Mouse (Mus musculus): ENCODE measurements around the gene Ccdc85b. TPM values are rescaled to one million over a fixed set of nuclear protein-coding genes. Genes with fewer than 3 reads are reported as not detected.

Ccdc85b gene
- total and polyA plus RNA-seq, 2 experiments from 2014 or later, result 16.0 to 18.5 TPM

DNA sequence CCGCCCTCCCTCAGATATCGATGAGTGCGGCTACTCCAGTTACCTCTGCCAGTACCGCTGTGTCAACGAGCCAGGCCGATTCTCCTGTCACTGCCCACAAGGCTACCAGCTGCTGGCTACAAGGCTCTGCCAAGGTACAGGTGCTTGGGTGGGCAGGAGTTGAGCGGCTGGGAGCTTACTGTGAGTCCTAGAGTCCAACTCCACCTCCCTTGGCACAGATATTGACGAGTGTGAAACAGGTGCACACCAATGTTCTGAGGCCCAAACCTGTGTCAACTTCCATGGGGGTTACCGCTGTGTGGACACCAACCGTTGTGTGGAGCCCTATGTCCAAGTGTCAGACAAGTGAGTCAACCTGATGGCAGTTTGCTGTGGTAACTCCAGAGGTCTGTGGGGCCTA is 22.3 kb upstream of the Ccdc85b start:
- Histone ChIP-seq H3K9ac (replicated peaks; ENCODE audit: low read length) (no peak overlapping the region), H3K27ac (no peak overlapping the region), H3K9me3 (ENCODE audit: low read length) (no peaks in the 10 kb centered on the region), H3K4me1 (ENCODE audit: insufficient read depth, low read length) (peaks cover 7% of the 10 kb centered on the region), H3K27me3 (ENCODE audit: insufficient read depth, low read length) (no peaks in the 10 kb centered on the region), H3K4me2 (ENCODE audit: low read depth, low read length) (no peak overlapping the region), H3K36me3 (ENCODE audit: insufficient read depth, low read length) (peaks cover 22% of the 10 kb centered on the region), H3K4me3 (ENCODE audit: low read length) (no peak overlapping the region)
- ATAC-seq (no peak), DNase-seq (ENCODE audit: low spot score) (no peak)
- no peak for TF ChIP-seq CTCF (IDR thresholded peaks at IDR 0.05; ENCODE audit: low read depth)
- 89% methylated on average over 10 of the region's 10 CpGs for WGBS

- Histone ChIP-seq H3K27ac (no peak overlapping the region), H3K9me3 (ENCODE audit: low read length) (no peaks in the 10 kb centered on the region), H3K27me3 (ENCODE audit: insufficient read depth, low read length) (no peaks in the 10 kb centered on the region), H3K9ac (replicated peaks; ENCODE audit: low read length) (no peak overlapping the region), H3K4me2 (ENCODE audit: low read depth, low read length) (no peak overlapping the region), H3K36me3 (ENCODE audit: insufficient read depth, low read length) (peaks cover 7% of the 10 kb centered on the region), H3K4me3 (ENCODE audit: low read length) (no peak overlapping the region), H3K4me1 (ENCODE audit: insufficient read depth, low read length) (peaks cover 7% of the 10 kb centered on the region)
- no peak for DNase-seq (ENCODE audit: low spot score)
- ATAC-seq, result no peak
- 89% methylated on average over 18 of the region's 18 CpGs for WGBS
- no peak for TF ChIP-seq CTCF (IDR thresholded peaks at IDR 0.05; ENCODE audit: low read depth)
Measured at GRCm38 (mm10) chr19:5477668-5478300, 20.1 kb upstream of the Ccdc85b start.

GRCm38 (mm10) chr19:5477004-5477667 is 19.4 kb upstream of the Ccdc85b start:
- no peaks in the 10 kb centered on the region for H3K9me3 ChIP-seq (ENCODE audit: low read length)
- peaks cover under 1% of the 10 kb centered on the region; the same call in 1 of the 2 replicates for H3K36me3 ChIP-seq (ENCODE audit: insufficient read depth, low read length)
- ATAC-seq (no peak), DNase-seq (ENCODE audit: low spot score) (no peak)
- TF ChIP-seq CTCF (IDR thresholded peaks at IDR 0.05; ENCODE audit: low read depth), result no peak
- no peak overlapping the region for H3K4me3 ChIP-seq (ENCODE audit: low read length)
- 83% methylated on average over 10 of the region's 10 CpGs for WGBS
- no peak overlapping the region for H3K9ac ChIP-seq (replicated peaks; ENCODE audit: low read length)
- no peak overlapping the region for H3K4me2 ChIP-seq (ENCODE audit: low read depth, low read length)
- no peak overlapping the region for H3K27ac ChIP-seq
- H3K27me3 ChIP-seq (ENCODE audit: insufficient read depth, low read length), result no peaks in the 10 kb centered on the region
- peaks cover 7% of the 10 kb centered on the region for H3K4me1 ChIP-seq (ENCODE audit: insufficient read depth, low read length)

GRCm38 (mm10) chr19:5475069-5475714 is 17.5 kb upstream of the Ccdc85b start:
- Histone ChIP-seq H3K9me3 (ENCODE audit: low read length) (no peaks in the 10 kb centered on the region), H3K4me2 (ENCODE audit: low read depth, low read length) (peak overlapping the region; percentile 97), H3K27ac (peak overlapping the region; percentile 72), H3K4me1 (ENCODE audit: insufficient read depth, low read length) (peaks cover 7% of the 10 kb centered on the region), H3K27me3 (ENCODE audit: insufficient read depth, low read length) (no peaks in the 10 kb centered on the region), H3K9ac (replicated peaks; ENCODE audit: low read length) (peak overlapping the region; percentile 78), H3K4me3 (ENCODE audit: low read length) (peak overlapping the region; percentile 57), H3K36me3 (ENCODE audit: insufficient read depth, low read length) (no peaks in the 10 kb centered on the region; the same call in 1 of the 2 replicates)
- DNase-seq (ENCODE audit: low spot score) (no peak), ATAC-seq (peak; percentile 33; the same call in 1 of the 2 replicates)
- TF ChIP-seq CTCF (IDR thresholded peaks at IDR 0.05; ENCODE audit: low read depth), result no peak
- WGBS, result 10% methylated on average over 12 of the region's 13 CpGs

DNA sequence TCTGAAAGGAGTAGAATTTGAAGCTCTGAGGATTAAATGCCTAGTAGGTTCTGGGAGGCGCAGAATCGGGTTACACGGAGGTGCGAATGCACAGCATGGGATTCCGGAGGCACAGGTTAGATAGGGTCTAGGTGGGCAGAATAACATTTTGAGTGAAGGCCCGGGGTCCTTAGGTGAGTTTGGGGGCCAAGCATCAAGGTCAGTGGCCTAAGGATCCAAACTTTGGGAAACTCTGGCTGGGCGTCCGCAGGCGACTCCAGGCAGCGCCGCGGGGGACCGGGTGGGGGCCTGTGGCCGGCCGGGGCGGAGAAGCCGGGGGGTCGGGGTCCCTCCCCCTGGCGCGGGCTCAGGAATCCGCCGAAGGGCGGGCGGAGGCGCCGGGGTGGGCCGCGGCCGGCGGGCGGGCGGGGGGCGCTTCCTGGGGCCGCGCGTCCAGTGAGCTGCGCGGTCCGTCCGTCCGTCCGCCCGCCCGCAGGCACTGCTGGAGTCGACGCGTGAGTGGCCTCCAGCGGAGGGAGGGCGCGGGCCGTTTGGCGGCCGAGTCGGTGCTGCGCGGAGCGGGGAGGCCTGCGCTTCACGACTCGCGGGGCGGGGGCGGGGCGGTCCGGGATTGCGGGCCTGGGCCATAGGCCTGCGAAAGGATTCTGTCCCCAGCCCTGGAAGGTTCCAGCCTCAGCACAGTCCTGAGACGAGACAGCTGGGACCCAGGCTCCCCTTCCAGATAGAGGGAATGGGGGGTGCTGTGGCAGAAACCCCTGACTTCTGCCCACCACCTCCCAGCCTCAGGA is 16.8 kb upstream of the Ccdc85b start:
- peak overlapping the region; percentile 57 for H3K4me3 ChIP-seq (ENCODE audit: low read length)
- TF ChIP-seq CTCF (IDR thresholded peaks at IDR 0.05; ENCODE audit: low read depth), result no peak
- H3K27ac ChIP-seq, result peak overlapping the region; percentile 72
- no peaks in the 10 kb centered on the region for H3K27me3 ChIP-seq (ENCODE audit: insufficient read depth, low read length)
- 1% methylated on average over 65 of the region's 68 CpGs for WGBS
- H3K36me3 ChIP-seq (ENCODE audit: insufficient read depth, low read length), result no peaks in the 10 kb centered on the region; the same call in 1 of the 2 replicates
- H3K9me3 ChIP-seq (ENCODE audit: low read length), result no peaks in the 10 kb centered on the region
- ATAC-seq (peak; percentile 76), DNase-seq (ENCODE audit: low spot score) (peak; percentile 63)
- H3K9ac ChIP-seq (replicated peaks; ENCODE audit: low read length), result peak overlapping the region; percentile 78
- H3K4me2 ChIP-seq (ENCODE audit: low read depth, low read length), result peak overlapping the region; percentile 97
- peaks cover 7% of the 10 kb centered on the region for H3K4me1 ChIP-seq (ENCODE audit: insufficient read depth, low read length)

DNA sequence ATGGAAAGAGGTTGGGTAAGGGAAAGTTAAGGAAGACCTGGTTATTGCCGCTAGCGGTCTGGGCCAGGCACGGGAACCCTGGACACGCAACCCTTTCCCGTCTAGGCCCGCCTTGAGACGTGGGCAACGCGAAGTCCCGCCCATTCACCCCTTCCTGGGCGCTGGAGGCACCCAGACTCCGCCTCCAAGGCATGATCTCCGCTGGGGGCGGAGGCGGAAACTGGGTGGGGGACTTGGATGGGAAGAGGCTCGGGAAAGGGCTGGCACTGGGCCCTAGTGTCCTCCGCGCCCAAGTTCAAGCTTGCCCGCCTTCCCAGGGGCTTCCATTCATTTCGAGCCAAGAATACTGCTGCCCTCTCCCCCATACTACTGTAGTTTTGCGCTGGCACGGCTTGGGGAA is 16.0 kb upstream of the Ccdc85b start, which contains the start of gene Efemp2:
Gene Efemp2, plus strand, starts transcription at position 235 of the 400 bp plus-strand sequence.
- H3K36me3 ChIP-seq (ENCODE audit: insufficient read depth, low read length), result no peaks in the 10 kb centered on the region; the same call in 1 of the 2 replicates
- peak within 1 kb of the TSS; percentile 78 for H3K9ac ChIP-seq (replicated peaks; ENCODE audit: low read length)
- peak within 1 kb of the TSS; percentile 97 for H3K4me2 ChIP-seq (ENCODE audit: low read depth, low read length)
- no peak for TF ChIP-seq CTCF (IDR thresholded peaks at IDR 0.05; ENCODE audit: low read depth)
- H3K27ac ChIP-seq, result peak within 1 kb of the TSS; percentile 72
- no peaks in the 10 kb centered on the region for H3K27me3 ChIP-seq (ENCODE audit: insufficient read depth, low read length)
- H3K4me3 ChIP-seq (ENCODE audit: low read length), result peak within 1 kb of the TSS; percentile 57
- 2% methylated on average over 22 of the region's 22 CpGs for WGBS
- DNase-seq (ENCODE audit: low spot score) (peak; percentile 81), ATAC-seq (peak; percentile 76)
- peaks cover 7% of the 10 kb centered on the region for H3K4me1 ChIP-seq (ENCODE audit: insufficient read depth, low read length)
- H3K9me3 ChIP-seq (ENCODE audit: low read length), result no peaks in the 10 kb centered on the region

All from hindbrain, postnatal 0 days (tissue).